Mouse (Mus musculus): ENCODE results near the gene Tpra1. TPM values are rescaled to one million over a fixed set of nuclear protein-coding genes. Genes with fewer than 3 reads are reported as not detected.

The Tpra1 gene
- total and polyA plus RNA-seq, 2 experiments from 2014 or later, result 49.4 to 88.4 TPM

DNA sequence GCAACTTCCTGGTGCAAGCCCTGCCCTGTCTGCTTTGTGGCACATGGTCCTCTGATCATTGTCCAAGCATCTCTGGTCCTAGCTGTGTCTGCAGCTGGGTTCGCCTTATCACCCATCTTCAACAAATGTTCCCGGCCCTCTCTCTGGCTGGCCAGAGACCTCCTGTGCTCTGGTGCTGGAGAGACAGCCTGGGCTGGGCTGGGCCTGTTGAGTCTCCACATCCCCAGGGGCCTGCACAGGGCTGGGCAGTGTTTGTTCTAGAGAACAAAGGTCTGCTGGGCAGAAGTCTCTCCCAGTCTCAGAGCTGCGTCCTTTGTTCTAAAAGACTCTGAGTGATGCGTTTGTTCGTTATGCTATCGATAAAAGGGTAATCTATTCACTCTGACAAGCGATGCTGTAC is 28.0 kb downstream of the Tpra1 start:
- Histone ChIP-seq H3K4me3 (ENCODE audit: low read length) (no peak overlapping the region), H3K27me3 (ENCODE audit: insufficient read depth, low read length) (no peaks in the 10 kb centered on the region), H3K4me2 (ENCODE audit: low read depth, low read length) (no peak overlapping the region), H3K9ac (replicated peaks; ENCODE audit: low read length) (no peak overlapping the region), H3K36me3 (ENCODE audit: insufficient read depth, low read length) (no peaks in the 10 kb centered on the region), H3K4me1 (ENCODE audit: insufficient read depth, low read length) (peaks cover 28% of the 10 kb centered on the region), H3K27ac (no peak overlapping the region), H3K9me3 (ENCODE audit: low read length) (no peaks in the 10 kb centered on the region)
- no peak for TF ChIP-seq CTCF (IDR thresholded peaks at IDR 0.05; ENCODE audit: low read depth)
- DNase-seq (ENCODE audit: low spot score) (no peak), ATAC-seq (no peak)
- 42% methylated on average over 7 of the region's 7 CpGs for WGBS

DNA sequence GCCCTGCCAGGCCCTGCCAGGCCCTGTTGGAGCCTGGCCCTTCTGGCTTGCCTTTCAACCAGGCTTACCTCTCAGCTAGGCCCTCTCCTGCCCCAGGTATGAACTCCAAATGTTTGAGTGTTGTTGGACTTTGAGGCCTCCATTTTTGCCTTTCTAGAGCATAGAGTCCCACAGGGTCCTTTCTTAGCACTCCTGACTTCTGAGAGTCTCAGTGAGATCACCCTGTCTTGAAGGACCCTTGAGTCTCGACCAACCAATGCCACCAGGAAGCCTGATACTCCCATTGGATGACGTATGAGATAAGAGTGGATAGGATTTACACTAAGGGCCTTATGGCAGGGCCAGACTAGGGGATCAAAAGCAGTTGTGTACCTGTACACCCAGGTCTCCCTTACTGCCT is 29.4 kb downstream of the Tpra1 start:
- Histone ChIP-seq H3K9ac (replicated peaks; ENCODE audit: low read length) (no peak overlapping the region), H3K4me3 (ENCODE audit: low read length) (no peak overlapping the region), H3K4me2 (ENCODE audit: low read depth, low read length) (no peak overlapping the region), H3K36me3 (ENCODE audit: insufficient read depth, low read length) (no peaks in the 10 kb centered on the region), H3K9me3 (ENCODE audit: low read length) (no peaks in the 10 kb centered on the region), H3K27me3 (ENCODE audit: insufficient read depth, low read length) (no peaks in the 10 kb centered on the region), H3K4me1 (ENCODE audit: insufficient read depth, low read length) (peaks cover 23% of the 10 kb centered on the region), H3K27ac (no peak overlapping the region)
- no peak for DNase-seq (ENCODE audit: low spot score)
- no peak for ATAC-seq
- WGBS, result 94% methylated on average over 2 of the region's 2 CpGs
- TF ChIP-seq CTCF (IDR thresholded peaks at IDR 0.05; ENCODE audit: low read depth), result no peak

DNA sequence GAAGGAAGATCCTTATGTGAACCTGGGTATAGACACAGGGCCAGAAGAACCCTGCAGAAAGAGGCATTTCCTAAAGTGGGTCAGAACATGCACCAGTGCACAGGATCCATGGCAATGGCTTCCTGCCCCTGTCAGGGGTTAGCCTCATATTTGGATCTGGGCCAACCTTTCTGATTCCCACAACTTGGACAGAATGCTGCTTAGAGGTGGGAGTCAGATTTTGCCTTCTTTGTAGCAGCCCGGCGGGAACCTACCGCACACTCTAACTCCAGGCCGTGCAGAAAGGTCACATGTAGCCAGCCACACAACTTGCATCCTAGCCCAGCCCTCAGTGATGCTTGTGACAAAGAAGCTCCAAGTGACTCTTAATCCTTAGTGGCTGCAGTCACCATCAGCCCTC is 32.1 kb downstream of the Tpra1 start:
- no peak for DNase-seq (ENCODE audit: low spot score)
- Histone ChIP-seq H3K27me3 (ENCODE audit: insufficient read depth, low read length) (no peaks in the 10 kb centered on the region), H3K9ac (replicated peaks; ENCODE audit: low read length) (no peak overlapping the region), H3K9me3 (ENCODE audit: low read length) (no peaks in the 10 kb centered on the region), H3K4me3 (ENCODE audit: low read length) (no peak overlapping the region), H3K4me1 (ENCODE audit: insufficient read depth, low read length) (peaks cover 31% of the 10 kb centered on the region), H3K27ac (no peak overlapping the region), H3K4me2 (ENCODE audit: low read depth, low read length) (no peak overlapping the region), H3K36me3 (ENCODE audit: insufficient read depth, low read length) (no peaks in the 10 kb centered on the region)
- no peak for ATAC-seq
- TF ChIP-seq CTCF (IDR thresholded peaks at IDR 0.05; ENCODE audit: low read depth), result no peak
- 43% methylated on average over 4 of the region's 4 CpGs for WGBS

DNA sequence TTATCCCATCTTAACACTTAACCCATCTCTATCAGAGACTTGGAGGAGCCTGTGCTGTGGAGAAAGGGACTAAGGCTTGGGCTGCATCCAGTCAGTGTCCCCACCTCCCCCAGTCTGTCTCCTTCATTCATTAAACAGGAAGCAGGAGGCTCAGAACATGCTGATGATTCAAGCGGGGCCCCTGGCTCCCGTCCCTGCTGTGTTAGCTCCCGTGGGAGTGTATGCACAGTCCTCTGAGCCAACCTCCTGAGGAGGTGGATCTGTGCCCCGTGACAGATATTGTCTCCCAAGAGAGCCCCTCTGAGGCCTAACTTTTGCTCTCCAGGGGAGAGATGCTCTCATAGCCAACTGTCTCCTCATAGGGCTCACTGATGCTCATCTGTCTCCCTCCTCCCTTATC is 32.8 kb downstream of the Tpra1 start:
- Histone ChIP-seq H3K36me3 (ENCODE audit: insufficient read depth, low read length) (no peaks in the 10 kb centered on the region), H3K9me3 (ENCODE audit: low read length) (no peaks in the 10 kb centered on the region), H3K4me3 (ENCODE audit: low read length) (no peak overlapping the region), H3K27ac (no peak overlapping the region), H3K27me3 (ENCODE audit: insufficient read depth, low read length) (no peaks in the 10 kb centered on the region), H3K9ac (replicated peaks; ENCODE audit: low read length) (no peak overlapping the region), H3K4me2 (ENCODE audit: low read depth, low read length) (no peak overlapping the region), H3K4me1 (ENCODE audit: insufficient read depth, low read length) (peaks cover 28% of the 10 kb centered on the region)
- TF ChIP-seq CTCF (IDR thresholded peaks at IDR 0.05; ENCODE audit: low read depth), result no peak
- ATAC-seq (no peak), DNase-seq (ENCODE audit: low spot score) (no peak)
- WGBS, result 11% methylated on average over 4 of the region's 4 CpGs

DNA sequence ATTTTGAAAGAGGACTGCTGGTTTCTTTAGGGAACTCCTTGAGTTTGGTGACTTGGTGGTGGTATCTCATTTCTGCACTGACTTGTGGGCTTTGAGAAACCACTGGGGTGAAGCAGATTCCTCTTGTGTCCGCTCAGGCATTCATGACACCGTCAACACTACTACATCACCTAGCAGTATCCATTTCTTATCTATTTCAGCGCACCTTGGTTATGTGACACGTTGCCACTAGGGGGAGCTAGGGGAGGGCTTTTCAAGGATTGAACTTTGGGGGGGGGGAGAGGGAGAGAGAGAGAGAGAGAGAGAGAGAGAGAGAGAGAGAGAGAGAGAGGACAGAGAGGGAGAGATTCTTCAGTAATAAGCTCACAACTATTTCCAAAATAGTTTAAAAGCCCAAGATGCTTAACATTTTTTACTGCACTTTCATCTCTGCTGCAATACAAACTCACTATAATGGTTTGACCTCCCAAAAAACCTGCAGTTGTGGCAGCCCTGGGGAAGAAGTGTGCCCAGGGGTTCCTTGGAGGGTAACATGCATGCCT is 33.8 kb downstream of the Tpra1 start:
- Histone ChIP-seq H3K27me3 (ENCODE audit: insufficient read depth, low read length) (no peaks in the 10 kb centered on the region), H3K9ac (replicated peaks; ENCODE audit: low read length) (no peak overlapping the region), H3K27ac (no peak overlapping the region), H3K4me3 (ENCODE audit: low read length) (no peak overlapping the region), H3K9me3 (ENCODE audit: low read length) (no peaks in the 10 kb centered on the region), H3K4me1 (ENCODE audit: insufficient read depth, low read length) (peaks cover 27% of the 10 kb centered on the region), H3K36me3 (ENCODE audit: insufficient read depth, low read length) (no peaks in the 10 kb centered on the region), H3K4me2 (ENCODE audit: low read depth, low read length) (no peak overlapping the region)
- WGBS, result 13% methylated on average over 4 of the region's 4 CpGs
- ATAC-seq (no peak), DNase-seq (ENCODE audit: low spot score) (peak; percentile 90)
- TF ChIP-seq CTCF (IDR thresholded peaks at IDR 0.05; ENCODE audit: low read depth), result peak; percentile 80

DNA sequence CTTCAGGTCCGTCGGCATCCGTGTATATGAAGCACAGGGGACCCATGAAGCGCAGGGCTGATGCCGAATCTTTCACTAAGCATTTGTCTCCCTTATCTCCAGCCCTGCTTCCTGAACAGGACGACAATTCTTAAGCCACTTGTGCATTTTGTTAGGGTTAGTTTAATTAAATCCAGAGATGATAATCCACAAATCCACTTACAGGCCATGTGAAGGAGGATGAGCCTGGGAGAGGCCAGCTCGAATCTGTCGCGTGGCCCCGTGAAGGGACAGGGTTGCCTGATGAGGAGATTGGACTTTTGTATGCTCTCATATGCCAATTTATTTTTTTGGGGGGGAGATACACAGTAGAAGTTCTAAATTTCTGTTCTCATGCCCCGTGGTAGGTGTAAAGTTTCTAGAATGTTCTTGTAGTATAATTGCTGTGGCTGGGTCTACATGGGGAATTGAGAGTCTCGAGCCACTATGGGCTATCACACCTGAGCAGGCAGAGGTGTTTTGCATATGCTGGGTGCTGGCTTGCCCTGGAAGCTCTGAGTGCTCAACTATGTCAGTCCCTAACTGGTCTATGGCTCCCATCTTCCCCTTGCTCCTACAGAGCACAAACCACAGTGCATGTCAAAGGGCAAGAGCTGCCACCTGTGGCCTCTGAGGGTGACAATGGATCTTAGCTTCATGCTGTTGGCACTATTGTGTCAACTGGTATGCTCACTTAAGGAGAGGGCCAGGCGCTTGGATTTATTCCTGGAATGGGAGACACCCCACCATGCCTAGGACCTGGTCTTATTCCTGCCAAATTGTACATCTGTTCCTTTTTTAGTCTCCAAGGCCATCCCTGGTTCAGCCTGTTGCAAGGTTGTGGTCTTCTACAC is 34.5 kb downstream of the Tpra1 start:
- Histone ChIP-seq H3K36me3 (ENCODE audit: insufficient read depth, low read length) (no peaks in the 10 kb centered on the region), H3K4me3 (ENCODE audit: low read length) (no peak overlapping the region), H3K27ac (no peak overlapping the region), H3K4me2 (ENCODE audit: low read depth, low read length) (no peak overlapping the region), H3K9ac (replicated peaks; ENCODE audit: low read length) (no peak overlapping the region), H3K4me1 (ENCODE audit: insufficient read depth, low read length) (peaks cover 27% of the 10 kb centered on the region), H3K9me3 (ENCODE audit: low read length) (no peaks in the 10 kb centered on the region), H3K27me3 (ENCODE audit: insufficient read depth, low read length) (no peaks in the 10 kb centered on the region)
- TF ChIP-seq CTCF (IDR thresholded peaks at IDR 0.05; ENCODE audit: low read depth), result no peak
- no peak for DNase-seq (ENCODE audit: low spot score)
- 56% methylated on average over 13 of the region's 13 CpGs for WGBS
- no peak for ATAC-seq

DNA sequence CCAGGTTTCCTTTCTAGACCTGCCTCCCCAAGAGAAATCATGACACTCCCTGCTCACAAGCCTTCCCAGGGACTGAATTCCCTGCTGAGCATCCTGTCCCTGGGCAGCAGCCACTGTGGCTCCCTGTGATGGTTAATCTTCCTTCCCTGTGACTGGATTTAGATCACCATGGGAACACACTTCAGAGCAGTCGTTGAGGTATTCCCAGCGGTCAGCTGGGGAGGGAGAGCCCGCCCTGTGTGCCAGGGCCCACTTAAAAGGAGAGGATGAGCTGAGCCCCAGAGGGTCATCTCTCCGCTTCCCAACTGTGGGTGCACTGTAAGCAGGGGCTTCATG is 35.1 kb downstream of the Tpra1 start:
- Histone ChIP-seq H3K4me3 (ENCODE audit: low read length) (no peak overlapping the region), H3K27me3 (ENCODE audit: insufficient read depth, low read length) (no peaks in the 10 kb centered on the region), H3K9ac (replicated peaks; ENCODE audit: low read length) (no peak overlapping the region), H3K4me2 (ENCODE audit: low read depth, low read length) (no peak overlapping the region), H3K9me3 (ENCODE audit: low read length) (no peaks in the 10 kb centered on the region), H3K4me1 (ENCODE audit: insufficient read depth, low read length) (peaks cover 27% of the 10 kb centered on the region), H3K27ac (no peak overlapping the region), H3K36me3 (ENCODE audit: insufficient read depth, low read length) (no peaks in the 10 kb centered on the region)
- no peak for ATAC-seq
- DNase-seq (ENCODE audit: low spot score), result no peak
- TF ChIP-seq CTCF (IDR thresholded peaks at IDR 0.05; ENCODE audit: low read depth), result no peak
- WGBS, result 35% methylated on average over 4 of the region's 4 CpGs
